Mouse (Mus musculus) liver, embryonic 14 days (tissue): ENCODE data around the gene Gm21797. TPM values are rescaled to one million over a fixed set of nuclear protein-coding genes. Genes with fewer than 3 reads are reported as not detected.

Experiments used
- polyA plus RNA-seq: library from polyadenylated mRNA; depleted of rRNA; stranded (reverse); fragments of >200 nt; gene quantifications from 2 replicates; pipeline ENCODE4 v1.2.3, GENCODE M21; 2012; rRNA removed

The Gm21797 gene
- polyA plus RNA-seq: not detected in 2 replicates

GRCm38 (mm10) chrY:40775665-40776064 is at the start of gene Gm21797:
Gm21797 (minus strand) TSS chrY:40775765.

GRCm38 (mm10) chrY:40804614-40805013 is 29.0 kb upstream of the Gm21797 start, which contains the start of gene Gm20795:
Gm20795 (plus strand) TSS chrY:40804914.

Other genes starting within 250 kb of the Gm21797 start
- not detected in 2 replicates for gene Gm21852, start 123.8 kb downstream of the Gm21797 start, polyA plus RNA-seq
- not detected in 2 replicates for gene Gm20795, start 29.1 kb upstream of the Gm21797 start, polyA plus RNA-seq